Mouse (Mus musculus): ENCODE results near the gene Sorbs1. TPM values are rescaled to one million over a fixed set of nuclear protein-coding genes. Genes with fewer than 3 reads are reported as not detected.

The Sorbs1 gene
- polyA plus RNA-seq, 1 experiment from 2014 or later = 79.4 TPM

GRCm38 (mm10) chr19:40542776-40543175 is 29.2 kb upstream of the Sorbs1 start:
- Histone ChIP-seq H3K9me3 (no peaks in the 10 kb centered on the region), H3K4me1 (no peaks in the 10 kb centered on the region), H3K4me2 (replicated peaks) (no peak overlapping the region), H3K4me3 (no peak overlapping the region), H3K9ac (replicated peaks) (no peak overlapping the region), H3K36me3 (no peaks in the 10 kb centered on the region), H3K27me3 (0 out of 2 replicates have a peak, but pooled peaks cover 3% of the 10 kb centered on the region), H3K27ac (replicated peaks) (no peak overlapping the region)
- ATAC-seq (ENCODE audit: low FRiP score, low read depth) = no peak
- 91% methylated on average over 7 of the region's 7 CpGs for WGBS

- Histone ChIP-seq H3K27ac (replicated peaks) (no peak overlapping the region), H3K9me3 (no peaks in the 10 kb centered on the region), H3K4me1 (no peaks in the 10 kb centered on the region), H3K27me3 (no peaks in the 10 kb centered on the region), H3K4me2 (replicated peaks) (no peak overlapping the region), H3K36me3 (no peaks in the 10 kb centered on the region), H3K4me3 (no peak overlapping the region), H3K9ac (replicated peaks) (no peak overlapping the region)
- 93% methylated on average over 6 of the region's 6 CpGs for WGBS
- no peak for ATAC-seq (ENCODE audit: low FRiP score, low read depth)
Observed at GRCm38 (mm10) chr19:40536526-40536925, 22.9 kb upstream of the Sorbs1 start.

- no peaks in the 10 kb centered on the region for H3K36me3 ChIP-seq
- 90% methylated on average over 5 of the region's 5 CpGs for WGBS
Observed at GRCm38 (mm10) chr19:40532525-40532924, 18.9 kb upstream of the Sorbs1 start.

GRCm38 (mm10) chr19:40530323-40530722 is 16.7 kb upstream of the Sorbs1 start:
- Histone ChIP-seq H3K4me2 (replicated peaks) (no peak overlapping the region), H3K9me3 (no peaks in the 10 kb centered on the region), H3K36me3 (no peaks in the 10 kb centered on the region), H3K4me1 (no peaks in the 10 kb centered on the region), H3K27ac (replicated peaks) (no peak overlapping the region), H3K4me3 (no peak overlapping the region), H3K27me3 (no peaks in the 10 kb centered on the region), H3K9ac (replicated peaks) (no peak overlapping the region)
- ATAC-seq (ENCODE audit: low FRiP score, low read depth) = no peak
- WGBS = 83% methylated on average over 2 of the region's 2 CpGs

More at GRCm38 (mm10) chr19:40532525-40532924, 18.9 kb upstream of the Sorbs1 start:
- no peak overlapping the region for H3K9ac ChIP-seq (replicated peaks)
- no peak for ATAC-seq (ENCODE audit: low FRiP score, low read depth)
- H3K27me3 ChIP-seq = no peaks in the 10 kb centered on the region
- no peak overlapping the region for H3K4me2 ChIP-seq (replicated peaks)
- H3K4me3 ChIP-seq = no peak overlapping the region
- H3K27ac ChIP-seq (replicated peaks) = no peak overlapping the region
- H3K4me1 ChIP-seq = no peaks in the 10 kb centered on the region
- no peaks in the 10 kb centered on the region for H3K9me3 ChIP-seq

- no peak for ATAC-seq (ENCODE audit: low FRiP score, low read depth)
- H3K27me3 ChIP-seq = no peaks in the 10 kb centered on the region
- H3K4me2 ChIP-seq (replicated peaks) = no peak overlapping the region
- no peak overlapping the region for H3K4me3 ChIP-seq
- H3K36me3 ChIP-seq = no peaks in the 10 kb centered on the region
- no peaks in the 10 kb centered on the region for H3K4me1 ChIP-seq
- H3K9me3 ChIP-seq = no peaks in the 10 kb centered on the region
- H3K27ac ChIP-seq (replicated peaks) = no peak overlapping the region
- H3K9ac ChIP-seq (replicated peaks) = no peak overlapping the region
Observed at GRCm38 (mm10) chr19:40528254-40528653, 14.7 kb upstream of the Sorbs1 start.

- 83% methylated on average over 9 of the region's 9 CpGs for WGBS
- Histone ChIP-seq H3K36me3 (no peaks in the 10 kb centered on the region), H3K9me3 (no peaks in the 10 kb centered on the region), H3K9ac (replicated peaks) (no peak overlapping the region), H3K4me3 (no peak overlapping the region), H3K27me3 (no peaks in the 10 kb centered on the region), H3K4me1 (no peaks in the 10 kb centered on the region), H3K4me2 (replicated peaks) (no peak overlapping the region), H3K27ac (replicated peaks) (no peak overlapping the region)
- ATAC-seq (ENCODE audit: low FRiP score, low read depth) = no peak
Observed at GRCm38 (mm10) chr19:40526367-40527014, 12.9 kb upstream of the Sorbs1 start.

GRCm38 (mm10) chr19:40523431-40524005 is 9.9 kb upstream of the Sorbs1 start:
- ATAC-seq (ENCODE audit: low FRiP score, low read depth) = no peak

GRCm38 (mm10) chr19:40520403-40520802 is 6.8 kb upstream of the Sorbs1 start:
- Histone ChIP-seq H3K9ac (replicated peaks) (no peak overlapping the region), H3K4me3 (no peak overlapping the region), H3K27me3 (no peaks in the 10 kb centered on the region), H3K4me1 (no peaks in the 10 kb centered on the region), H3K9me3 (no peaks in the 10 kb centered on the region), H3K27ac (replicated peaks) (no peak overlapping the region), H3K4me2 (replicated peaks) (no peak overlapping the region), H3K36me3 (no peaks in the 10 kb centered on the region)
- 90% methylated on average over 5 of the region's 5 CpGs for WGBS
- no peak for ATAC-seq (ENCODE audit: low FRiP score, low read depth)

More at GRCm38 (mm10) chr19:40523431-40524005, 9.9 kb upstream of the Sorbs1 start:
- H3K36me3 ChIP-seq = no peaks in the 10 kb centered on the region
- H3K9ac ChIP-seq (replicated peaks) = no peak overlapping the region
- 54% methylated on average over 8 of the region's 8 CpGs for WGBS
- no peak overlapping the region for H3K4me2 ChIP-seq (replicated peaks)
- H3K27ac ChIP-seq (replicated peaks) = no peak overlapping the region
- no peaks in the 10 kb centered on the region for H3K9me3 ChIP-seq
- H3K4me3 ChIP-seq = no peak overlapping the region
- H3K27me3 ChIP-seq = no peaks in the 10 kb centered on the region
- no peaks in the 10 kb centered on the region for H3K4me1 ChIP-seq

GRCm38 (mm10) chr19:40518706-40519105 is 5.1 kb upstream of the Sorbs1 start:
- no peak for ATAC-seq (ENCODE audit: low FRiP score, low read depth)
- Histone ChIP-seq H3K36me3 (no peaks in the 10 kb centered on the region), H3K9ac (replicated peaks) (no peak overlapping the region), H3K4me1 (no peaks in the 10 kb centered on the region), H3K4me2 (replicated peaks) (no peak overlapping the region), H3K4me3 (no peak overlapping the region), H3K9me3 (no peaks in the 10 kb centered on the region), H3K27me3 (no peaks in the 10 kb centered on the region), H3K27ac (replicated peaks) (no peak overlapping the region)
- 84% methylated on average over 1 of the region's 1 CpGs for WGBS

- H3K27me3 ChIP-seq = no peaks in the 10 kb centered on the region
- no peak overlapping the region for H3K27ac ChIP-seq (replicated peaks)
- 88% methylated on average over 3 of the region's 3 CpGs for WGBS
- H3K4me3 ChIP-seq = no peak overlapping the region
- no peak overlapping the region for H3K9ac ChIP-seq (replicated peaks)
- peaks cover 16% of the 10 kb centered on the region for H3K4me1 ChIP-seq
- H3K36me3 ChIP-seq = no peaks in the 10 kb centered on the region
- no peak overlapping the region for H3K4me2 ChIP-seq (replicated peaks)
- H3K9me3 ChIP-seq = no peaks in the 10 kb centered on the region
- no peak for ATAC-seq (ENCODE audit: low FRiP score, low read depth)
Observed at GRCm38 (mm10) chr19:40515596-40515995, 2.0 kb upstream of the Sorbs1 start.

- Histone ChIP-seq H3K4me1 (peaks cover 20% of the 10 kb centered on the region), H3K27ac (replicated peaks) (no peak overlapping the region), H3K27me3 (no peaks in the 10 kb centered on the region), H3K4me3 (no peak overlapping the region), H3K9ac (replicated peaks) (no peak overlapping the region), H3K9me3 (no peaks in the 10 kb centered on the region), H3K36me3 (no peaks in the 10 kb centered on the region), H3K4me2 (replicated peaks) (no peak overlapping the region)
- WGBS = 78% methylated on average over 7 of the region's 7 CpGs
- no peak for ATAC-seq (ENCODE audit: low FRiP score, low read depth)
Observed at GRCm38 (mm10) chr19:40514376-40514775, 797 bp upstream of the Sorbs1 start.

GRCm38 (mm10) chr19:40512500-40513421 is 818 bp downstream of the Sorbs1 start:
- no peaks in the 10 kb centered on the region for H3K27me3 ChIP-seq
- H3K4me2 ChIP-seq (replicated peaks) = peak overlapping the region; percentile 81
- H3K9me3 ChIP-seq = 0 out of 2 replicates have a peak, but pooled peaks cover 2% of the 10 kb centered on the region
- peak; percentile 50 for ATAC-seq (ENCODE audit: low FRiP score, low read depth)
- H3K4me3 ChIP-seq = peak overlapping the region; percentile 75
- H3K9ac ChIP-seq (replicated peaks) = peak overlapping the region; percentile 80
- H3K36me3 ChIP-seq = no peaks in the 10 kb centered on the region
- H3K27ac ChIP-seq (replicated peaks) = peak overlapping the region; percentile 90
- WGBS = under 1% methylated on average over 34 of the region's 34 CpGs
- H3K4me1 ChIP-seq = peaks cover 20% of the 10 kb centered on the region
